Mouse (Mus musculus) heart, adult 2 months (tissue): ENCODE data around the gene Evc.

ENCODE experiments used
- CTCF ChIP-seq: fragments of 200-600 bp; IDR thresholded peaks from 2 replicates; pipeline ENCODE4 v1.8.1; 2022; ENCODE audit warnings: antibody characterized with exemption, mild to moderate bottlenecking, moderate library complexity
- EP300 ChIP-seq: fragments of 200-500 bp; IDR thresholded peaks from 2 replicates; pipeline ENCODE4 v1.6.1; 2011; ENCODE audit warnings: low read depth, low read length, control low read depth; ENCODE audit not compliant: insufficient read depth
- POLR2A ChIP-seq: fragments of 200-500 bp; IDR thresholded peaks from 2 replicates; pipeline ENCODE4 v1.6.1; 2011; ENCODE audit warnings: mild to moderate bottlenecking, low read depth, low read length, control low read depth; ENCODE audit not compliant: insufficient read depth

DNA sequence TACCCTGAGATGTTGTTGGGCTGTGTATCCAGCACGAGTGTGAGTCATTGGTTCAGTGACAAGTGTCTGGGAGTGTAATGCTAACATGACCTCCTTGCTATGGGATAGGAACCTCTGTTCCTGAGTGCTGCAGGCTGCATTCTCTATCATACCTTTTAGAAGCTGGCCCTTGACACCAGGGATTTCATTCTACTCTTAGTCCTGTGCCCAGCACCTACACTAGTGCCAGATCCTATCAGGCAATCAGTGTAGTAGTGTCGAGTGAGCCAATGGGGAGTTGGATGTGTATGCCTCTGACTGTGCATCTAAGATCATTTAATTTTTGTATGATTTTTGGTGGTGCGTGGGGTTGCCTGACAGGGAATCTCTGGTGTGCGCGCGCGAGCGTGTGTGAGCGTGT lies 95.5 kb downstream of the Evc start:
- TF ChIP-seq EP300 (no peak), POLR2A (no peak), CTCF (no peak)
